In the genomic region with DNA sequence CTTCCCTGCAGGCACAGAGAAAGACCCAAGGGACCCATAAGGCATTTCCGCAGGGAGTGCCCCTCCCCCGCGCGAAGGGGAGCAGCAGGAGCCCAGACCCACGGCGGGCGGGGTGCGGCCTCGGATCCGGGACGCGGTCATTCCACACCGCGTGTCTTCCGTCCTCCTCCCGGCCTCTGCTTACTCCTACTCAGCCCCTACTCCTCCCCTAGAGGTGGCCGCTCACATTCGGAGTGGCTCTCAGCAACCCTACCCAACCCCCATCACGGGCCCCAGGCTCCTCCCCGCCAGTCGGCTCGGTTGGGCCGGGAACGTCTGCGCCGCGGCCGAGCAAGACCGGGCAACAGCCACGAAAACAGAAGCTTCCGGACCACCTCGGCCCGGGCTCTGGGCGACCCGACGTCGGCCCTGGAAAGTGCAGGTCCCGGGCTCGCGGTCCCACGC, we compare ENCODE assay signal across 8 mouse cellular contexts. TPM values are rescaled to one million over a fixed set of nuclear protein-coding genes. Genes with fewer than 3 reads are reported as not detected.
DNase-seq lines count a peak whose midpoint lies in the region; ATAC-seq and TF ChIP-seq lines count a peak whose summit lies in the region.

No protein-coding gene starts in this region.

- 0 out of 2 replicates have a peak, but pooled peaks have one; percentile 2 for TF ChIP-seq POLR2A in lung, adult 2 months (IDR thresholded peaks at IDR 0.05; ENCODE audit: borderline replicate concordance, extremely low read depth, low read depth, low read length)
- TF ChIP-seq POLR2A in olfactory bulb, adult 2 months (IDR thresholded peaks at IDR 0.05; ENCODE audit: insufficient read depth, low read depth, low read length): no peak

- peaks cover 39% of the 10 kb centered on the region for H3K36me3 ChIP-seq in embryonic facial prominence, embryonic 12.5 days
- H3K36me3 ChIP-seq in heart, embryonic 10.5 days: peaks cover 41% of the 10 kb centered on the region
- peaks cover 42% of the 10 kb centered on the region for H3K36me3 ChIP-seq in kidney, embryonic 15.5 days

- peaks cover 25% of the 10 kb centered on the region for H3K4me1 ChIP-seq in embryonic facial prominence, embryonic 12.5 days
- H3K4me1 ChIP-seq in heart, embryonic 10.5 days: peaks cover 32% of the 10 kb centered on the region
- H3K4me1 ChIP-seq in kidney, embryonic 15.5 days: peaks cover 35% of the 10 kb centered on the region
- H3K4me1 ChIP-seq in lung, adult 2 months (ENCODE audit: control insufficient read depth, insufficient read depth, low read length): peaks cover 27% of the 10 kb centered on the region
- peaks cover 17% of the 10 kb centered on the region for H3K4me1 ChIP-seq in olfactory bulb, adult 2 months (ENCODE audit: control insufficient read depth, insufficient read depth, low read length)

- ATAC-seq in embryonic facial prominence, embryonic 12.5 days (ENCODE audit: insufficient number of reproducible peaks, insufficient read depth, low FRiP score, low TSS enrichment): peak; percentile 50
- peak; percentile 74 for ATAC-seq in kidney, embryonic 15.5 days (replicated peaks; ENCODE audit: low FRiP score)

- peak overlapping the region; percentile 85 for H3K4me2 ChIP-seq in embryonic facial prominence, embryonic 12.5 days (replicated peaks)
- H3K4me2 ChIP-seq in kidney, embryonic 15.5 days: peak overlapping the region; percentile 67

- peak overlapping the region; percentile 93 for H3K4me3 ChIP-seq in embryonic facial prominence, embryonic 12.5 days
- peak overlapping the region; percentile 97 for H3K4me3 ChIP-seq in heart, embryonic 10.5 days
- peak overlapping the region; percentile 81 for H3K4me3 ChIP-seq in kidney, embryonic 15.5 days (replicated peaks)
- H3K4me3 ChIP-seq in lung, adult 2 months (replicated peaks; ENCODE audit: extremely low read depth, low read depth, low read length): peak overlapping the region; percentile 80
- peak overlapping the region; percentile 97 for H3K4me3 ChIP-seq in olfactory bulb, adult 2 months (ENCODE audit: insufficient read depth, low read depth, low read length)

- no peaks in the 10 kb centered on the region for H3K27me3 ChIP-seq in embryonic facial prominence, embryonic 12.5 days
- no peaks in the 10 kb centered on the region for H3K27me3 ChIP-seq in heart, embryonic 10.5 days (ENCODE audit: insufficient read depth, poor library complexity, severe bottlenecking)
- no peaks in the 10 kb centered on the region for H3K27me3 ChIP-seq in kidney, embryonic 15.5 days

- DNase-seq in 416B (ENCODE audit: low read depth): peak; percentile 69
- DNase-seq in adrenal gland, adult 8-10 months: peak; percentile 72
- DNase-seq in heart, embryonic 10.5 days (ENCODE audit: low spot score): peak; percentile 90
- DNase-seq in lung, adult 2 months: peak; percentile 65
- peak; percentile 65 to 68 for DNase-seq in thymus, postnatal 10 days (ENCODE audit: low spot score in 2 of 2)

- H3K27ac ChIP-seq in embryonic facial prominence, embryonic 12.5 days: peak overlapping the region; percentile 98
- peak overlapping the region; percentile 98 for H3K27ac ChIP-seq in heart, embryonic 10.5 days
- H3K27ac ChIP-seq in kidney, embryonic 15.5 days: peak overlapping the region; percentile 99
- H3K27ac ChIP-seq in olfactory bulb, adult 2 months (ENCODE audit: insufficient read depth, low read depth, low read length): no peak overlapping the region

- TF ChIP-seq CTCF in lung, adult 2 months (IDR thresholded peaks at IDR 0.05; ENCODE audit: insufficient read depth, low read length): no peak
- no peak for TF ChIP-seq CTCF in olfactory bulb, adult 2 months (IDR thresholded peaks at IDR 0.05; ENCODE audit: insufficient read depth, low read depth, low read length)

- WGBS in embryonic facial prominence, embryonic 12.5 days: under 1% methylated on average over 41 of the region's 41 CpGs
- 0% methylated on average over 41 of the region's 41 CpGs for WGBS in heart, embryonic 10.5 days
- under 1% methylated on average over 41 of the region's 41 CpGs for WGBS in kidney, embryonic 15.5 days
- under 1% methylated on average over 41 of the region's 41 CpGs for WGBS in lung, adult 2 months
- WGBS in olfactory bulb, adult 2 months: under 1% methylated on average over 41 of the region's 41 CpGs

- no peaks in the 10 kb centered on the region for H3K9me3 ChIP-seq in embryonic facial prominence, embryonic 12.5 days
- no peaks in the 10 kb centered on the region for H3K9me3 ChIP-seq in heart, embryonic 10.5 days
- no peaks in the 10 kb centered on the region for H3K9me3 ChIP-seq in kidney, embryonic 15.5 days (replicated peaks)

- H3K9ac ChIP-seq in embryonic facial prominence, embryonic 12.5 days: peak overlapping the region; percentile 85
- peak overlapping the region; percentile 84 for H3K9ac ChIP-seq in kidney, embryonic 15.5 days

RNA-seq across cellular contexts. Expression of a gene that starts 0.7 kb away (rescaled TPM):
- total RNA-seq in adrenal gland, adult 8-10 months (2022): 100 to 1,000 TPM in 1 of 4 experiments, 10 to 100 TPM in 3; 80.8 to 110 (median 92.1) TPM
- polyA plus RNA-seq in embryonic facial prominence, embryonic 12.5 days (2016; fragmentation: Nextera tagmentation; extraction: Ambion mirVana): 121 and 126 TPM in 2 replicates
- polyA plus RNA-seq in heart, embryonic 10.5 days (2016; fragmentation: Nextera tagmentation; extraction: Ambion mirVana): 89.1 and 115 TPM in 2 replicates
- polyA plus RNA-seq in kidney, embryonic 15.5 days (2015; fragmentation: Nextera tagmentation; extraction: Ambion mirVana): 108 and 118 TPM in 2 replicates
- 103 and 137 TPM in 2 replicates for polyA plus RNA-seq in lung, adult 2 months (2012; rRNA removed)
- polyA plus RNA-seq in olfactory bulb, adult 2 months (2012; ENCODE audit: insufficient read depth, insufficient read length, low replicate concordance, missing spikeins): 509 TPM in 1 of 2 replicates, not detected in the other

RNA-seq across cellular contexts. Expression of a gene that starts 8.2 kb away (rescaled TPM):
- 10 to 100 TPM; 10.8 to 22.2 (median 18.7) TPM for total RNA-seq in adrenal gland, adult 8-10 months (2022)
- polyA plus RNA-seq in embryonic facial prominence, embryonic 12.5 days (2016; fragmentation: Nextera tagmentation; extraction: Ambion mirVana): 31.1 and 32.3 TPM in 2 replicates
- polyA plus RNA-seq in heart, embryonic 10.5 days (2016; fragmentation: Nextera tagmentation; extraction: Ambion mirVana): 24.7 and 34.8 TPM in 2 replicates
- polyA plus RNA-seq in kidney, embryonic 15.5 days (2015; fragmentation: Nextera tagmentation; extraction: Ambion mirVana): 33.7 and 40.3 TPM in 2 replicates
- 42.1 and 42.3 TPM in 2 replicates for polyA plus RNA-seq in lung, adult 2 months (2012; rRNA removed)
- not detected in 2 replicates for polyA plus RNA-seq in olfactory bulb, adult 2 months (2012; ENCODE audit: insufficient read depth, insufficient read length, low replicate concordance, missing spikeins)

RNA-seq across cellular contexts. Expression of a gene that starts 8.7 kb away (rescaled TPM):
- total RNA-seq in adrenal gland, adult 8-10 months (2022): 10 to 100 TPM; 12.4 to 23.9 (median 18.0) TPM
- 27.6 and 29.1 TPM in 2 replicates for polyA plus RNA-seq in embryonic facial prominence, embryonic 12.5 days (2016; fragmentation: Nextera tagmentation; extraction: Ambion mirVana)
- polyA plus RNA-seq in heart, embryonic 10.5 days (2016; fragmentation: Nextera tagmentation; extraction: Ambion mirVana): 34.8 and 35.4 TPM in 2 replicates
- polyA plus RNA-seq in kidney, embryonic 15.5 days (2015; fragmentation: Nextera tagmentation; extraction: Ambion mirVana): 32.5 and 37.2 TPM in 2 replicates
- polyA plus RNA-seq in lung, adult 2 months (2012; rRNA removed): 167 and 260 TPM in 2 replicates
- polyA plus RNA-seq in olfactory bulb, adult 2 months (2012; ENCODE audit: insufficient read depth, insufficient read length, low replicate concordance, missing spikeins): not detected in 2 replicates

RNA-seq across cellular contexts. Expression of a gene that starts 28.7 kb away (rescaled TPM):
- total RNA-seq in adrenal gland, adult 8-10 months (2022): not detected
- 0.34 and 0.43 TPM in 2 replicates for polyA plus RNA-seq in embryonic facial prominence, embryonic 12.5 days (2016; fragmentation: Nextera tagmentation; extraction: Ambion mirVana)
- 0.28 TPM in 1 of 2 replicates, not detected in the other for polyA plus RNA-seq in heart, embryonic 10.5 days (2016; fragmentation: Nextera tagmentation; extraction: Ambion mirVana)
- polyA plus RNA-seq in kidney, embryonic 15.5 days (2015; fragmentation: Nextera tagmentation; extraction: Ambion mirVana): 0.18 TPM in 1 of 2 replicates, not detected in the other
- 0.18 and 0.41 TPM in 2 replicates for polyA plus RNA-seq in lung, adult 2 months (2012; rRNA removed)
- not detected in 2 replicates for polyA plus RNA-seq in olfactory bulb, adult 2 months (2012; ENCODE audit: insufficient read depth, insufficient read length, low replicate concordance, missing spikeins)

RNA-seq across cellular contexts. Expression of a gene that starts 44.9 kb away (rescaled TPM):
- total RNA-seq in adrenal gland, adult 8-10 months (2022): 10 to 100 TPM; 22.6 to 31.1 (median 28.5) TPM
- 61.5 and 67.0 TPM in 2 replicates for polyA plus RNA-seq in embryonic facial prominence, embryonic 12.5 days (2016; fragmentation: Nextera tagmentation; extraction: Ambion mirVana)
- 46.2 and 57.2 TPM in 2 replicates for polyA plus RNA-seq in heart, embryonic 10.5 days (2016; fragmentation: Nextera tagmentation; extraction: Ambion mirVana)
- 64.8 and 70.5 TPM in 2 replicates for polyA plus RNA-seq in kidney, embryonic 15.5 days (2015; fragmentation: Nextera tagmentation; extraction: Ambion mirVana)
- 65.3 and 67.8 TPM in 2 replicates for polyA plus RNA-seq in lung, adult 2 months (2012; rRNA removed)
- not detected in 2 replicates for polyA plus RNA-seq in olfactory bulb, adult 2 months (2012; ENCODE audit: insufficient read depth, insufficient read length, low replicate concordance, missing spikeins)

Comparison
In these comparisons a context has a peak if more than half of its experiments do, and no peak if none do; other contexts are left out.
1. RNA of a gene that starts 8.2 kb away (polyA plus RNA-seq): 42.1 to 42.3 TPM in lung, adult 2 months, 33.7 to 40.3 TPM in kidney, embryonic 15.5 days, 24.7 to 34.8 TPM in heart, embryonic 10.5 days and 31.1 to 32.3 TPM in embryonic facial prominence, embryonic 12.5 days; not detected in olfactory bulb, adult 2 months; every median in the first group is over 10 times any median in the second.
2. Peak in every context shown above with its lines, with median percentiles within 50 percentile points of each other: DNase-seq and H3K4me3 ChIP-seq.